Mouse (Mus musculus): ENCODE measurements around the gene Angptl2.

DNA sequence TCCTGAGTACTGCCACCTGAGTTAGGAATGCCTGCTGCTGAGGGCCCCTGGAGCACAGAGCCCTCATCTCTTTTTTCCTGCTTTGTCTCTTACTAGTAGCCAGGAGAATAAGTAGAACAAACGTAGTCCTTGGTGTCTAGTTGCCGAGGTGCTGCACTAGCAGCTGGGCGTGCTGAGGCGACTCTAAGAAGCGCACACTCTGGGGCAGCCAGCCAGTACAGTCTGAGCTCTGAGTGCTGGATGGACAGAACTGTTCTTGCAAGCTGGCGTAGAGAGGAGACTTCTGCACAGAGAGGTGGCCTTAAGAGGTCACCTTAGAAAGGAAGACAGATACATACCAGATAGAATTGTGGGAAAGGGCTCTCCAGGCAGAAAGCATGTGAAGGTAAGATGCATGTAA lies 4.4 kb downstream of the Angptl2 start:
- no peak for TF ChIP-seq CTCF (IDR thresholded peaks at IDR 0.05; ENCODE audit: low read depth, low read length)
- TF ChIP-seq POLR2A (IDR thresholded peaks at IDR 0.05; ENCODE audit: borderline replicate concordance, low read depth, low read length): no peak

Data from bone marrow macrophage, adult 2 months (primary cell).